Mouse (Mus musculus) MEL (cell line): ENCODE results near the gene Ttll6. TPM values are rescaled to one million over a fixed set of nuclear protein-coding genes. Genes with fewer than 3 reads are reported as not detected.

Experiments
- DNase-seq: peaks from one replicate; pipeline ENCODE4 v3.0.0; 2011; ENCODE audit warnings: low read depth, low spot score
- H3K27ac ChIP-seq: 2 replicates; pipeline ENCODE4 v1.5.1; 2012; ENCODE audit warnings: low read depth, mild to moderate bottlenecking, control low read depth, low read length, moderate library complexity; ENCODE audit not compliant: control insufficient read depth
- H3K27me3 ChIP-seq, 2 experiments: fragments of 150-350 bp in 1 of 2; sonication (generic) in 1 of 2; 2 replicates each; pipeline ENCODE4 v1.6.1; 2012; ENCODE audit warnings: low read length in 2 of 2, mild to moderate bottlenecking in 2 of 2, improper control_type of control experiment in 1 of 2, moderate library complexity in 1 of 2; ENCODE audit not compliant: insufficient read depth in 2 of 2, control insufficient read depth in 1 of 2
- H3K36me3 ChIP-seq, 2 experiments: 2 replicates each; pipeline ENCODE4 v1.6.1; 2012 to 2014; ENCODE audit warnings: low read length in 2 of 2, improper control_type of control experiment in 1 of 2, inconsistent platforms in 1 of 2, mild to moderate bottlenecking in 1 of 2; ENCODE audit not compliant: insufficient read depth in 2 of 2, control insufficient read depth in 1 of 2
- H3K4me1 ChIP-seq, 2 experiments: fragments of 150-350 bp in 1 of 2; sonication (generic) in 1 of 2; 2 replicates each; pipeline ENCODE4 v1.6.1; 2012; ENCODE audit warnings: low read length in 2 of 2, improper control_type of control experiment in 1 of 2, mild to moderate bottlenecking in 1 of 2; ENCODE audit not compliant: insufficient read depth in 2 of 2, control insufficient read depth in 1 of 2
- H3K4me3 ChIP-seq, 2 experiments: fragments of 150-350 bp in 1 of 2; sonication (generic) in 1 of 2; 2 replicates each; pipeline ENCODE4 v1.5.1; 2012; ENCODE audit warnings: low read depth in 2 of 2, low read length in 2 of 2, mild to moderate bottlenecking in 2 of 2, moderate library complexity in 2 of 2, control low read depth in 1 of 2, improper control_type of control experiment in 1 of 2; ENCODE audit not compliant: control insufficient read depth in 1 of 2, insufficient read depth in 1 of 2
- H3K79me2 ChIP-seq: 2 replicates; pipeline ENCODE4 v1.6.1; 2012; ENCODE audit warnings: mild to moderate bottlenecking, low read length, moderate library complexity; ENCODE audit not compliant: control insufficient read depth, poor library complexity, insufficient read depth
- H3K9ac ChIP-seq: 2 replicates; pipeline ENCODE4 v1.6.1; 2012; ENCODE audit warnings: low read depth, mild to moderate bottlenecking, control low read depth, low read length, moderate library complexity; ENCODE audit not compliant: control insufficient read depth, poor library complexity, severe bottlenecking
- H3K9me3 ChIP-seq: fragments of 150-350 bp; sonication (generic); replicated peaks from 2 replicates; pipeline ENCODE4 v1.6.1; 2012; ENCODE audit warnings: mild to moderate bottlenecking, low read length, improper control_type of control experiment, moderate library complexity; ENCODE audit not compliant: insufficient read depth
- CTCF ChIP-seq, 3 experiments: IDR thresholded peaks in 2 of 3; conservative IDR thresholded peaks in 1 of 3; 2 replicates each; pipeline ENCODE4 v1.5.1; 2011 to 2012; ENCODE audit warnings: low read length in 3 of 3, low read depth in 2 of 3, mild to moderate bottlenecking in 2 of 3, improper control_type of control experiment in 1 of 3, inconsistent platforms in 1 of 3, mixed read lengths in 1 of 3, moderate library complexity in 1 of 3; ENCODE audit not compliant: control insufficient read depth in 1 of 3, insufficient read depth in 1 of 3, poor library complexity in 1 of 3, severe bottlenecking in 1 of 3
- ELF1 ChIP-seq: IDR thresholded peaks from 2 replicates; pipeline ENCODE4 v1.6.1; 2014; ENCODE audit warnings: low read depth, mild to moderate bottlenecking, inconsistent platforms, low read length, improper control_type of control experiment, moderate library complexity
- EP300 ChIP-seq, 2 experiments: IDR thresholded peaks; 2 replicates each; pipeline ENCODE4 v1.6.1; 2011; ENCODE audit warnings: improper control_type of control experiment in 2 of 2, low read length in 2 of 2, low read depth in 1 of 2, mild to moderate bottlenecking in 1 of 2
- ETS1 ChIP-seq: IDR thresholded peaks from 2 replicates; pipeline ENCODE4 v1.6.1; 2012; ENCODE audit warnings: low read depth, mild to moderate bottlenecking, inconsistent platforms, low read length, improper control_type of control experiment, moderate library complexity
- GABPA ChIP-seq: IDR thresholded peaks from 2 replicates; pipeline ENCODE4 v1.6.1; 2012; ENCODE audit warnings: low read depth, mild to moderate bottlenecking, inconsistent platforms, low read length, improper control_type of control experiment, moderate library complexity
- GATA1 ChIP-seq: IDR thresholded peaks from 2 replicates; pipeline ENCODE4 v1.6.1; 2011; ENCODE audit warnings: low read depth, low read length, improper control_type of control experiment
- HCFC1 ChIP-seq: IDR thresholded peaks from 2 replicates; pipeline ENCODE4 v1.6.1; 2012; ENCODE audit warnings: low read depth, mild to moderate bottlenecking, inconsistent platforms, low read length, improper control_type of control experiment, moderate library complexity
- JUND ChIP-seq: IDR thresholded peaks from 2 replicates; pipeline ENCODE4 v1.6.1; 2011; ENCODE audit warnings: low read depth, mild to moderate bottlenecking, improper control_type of control experiment, low read length
- KAT2A ChIP-seq: conservative IDR thresholded peaks from 2 replicates; pipeline ENCODE4 v1.6.1; 2012; ENCODE audit warnings: low read depth, low read length, improper control_type of control experiment, inconsistent platforms
- MAFK ChIP-seq: IDR thresholded peaks from 2 replicates; pipeline ENCODE4 v1.6.1; 2011; ENCODE audit warnings: low read depth, mild to moderate bottlenecking, low read length, improper control_type of control experiment, borderline replicate concordance
- MAX ChIP-seq: IDR thresholded peaks from 2 replicates; pipeline ENCODE4 v1.6.1; 2011; ENCODE audit warnings: low read length, improper control_type of control experiment
- MEF2A ChIP-seq: IDR thresholded peaks from 2 replicates; pipeline ENCODE4 v1.6.1; 2014; ENCODE audit warnings: low read depth, mild to moderate bottlenecking, inconsistent platforms, low read length, improper control_type of control experiment; ENCODE audit not compliant: poor library complexity, insufficient replicate concordance, severe bottlenecking; ENCODE audit errors: extremely low read depth
- MYB ChIP-seq: IDR thresholded peaks from 2 replicates; pipeline ENCODE4 v1.6.1; 2011; ENCODE audit warnings: mild to moderate bottlenecking, low read depth, low read length, improper control_type of control experiment
- MYC ChIP-seq: IDR thresholded peaks from 2 replicates; pipeline ENCODE4 v1.6.1; 2011; ENCODE audit warnings: low read depth, mild to moderate bottlenecking, low read length, improper control_type of control experiment, moderate library complexity
- NELFE ChIP-seq: IDR thresholded peaks from 2 replicates; pipeline ENCODE4 v1.6.1; 2011; ENCODE audit warnings: low read depth, low read length, improper control_type of control experiment
- POLR2A ChIP-seq, 2 experiments: IDR thresholded peaks; 2 replicates each; pipeline ENCODE4 v1.6.1; 2011 to 2012; ENCODE audit warnings: low read length in 2 of 2, mild to moderate bottlenecking in 2 of 2, control low read depth in 1 of 2, improper control_type of control experiment in 1 of 2, low read depth in 1 of 2, moderate library complexity in 1 of 2; ENCODE audit not compliant: control insufficient read depth in 1 of 2, insufficient read depth in 1 of 2, poor library complexity in 1 of 2
- RCOR1 ChIP-seq: IDR thresholded peaks from 2 replicates; pipeline ENCODE4 v1.6.1; 2012; ENCODE audit warnings: low read depth, mild to moderate bottlenecking, inconsistent platforms, low read length, improper control_type of control experiment
- SIN3A ChIP-seq: IDR thresholded peaks from 2 replicates; pipeline ENCODE4 v1.6.1; 2012; ENCODE audit warnings: low read length, improper control_type of control experiment, inconsistent platforms
- TAL1 ChIP-seq: IDR thresholded peaks from 2 replicates; pipeline ENCODE4 v1.6.1; 2012; ENCODE audit warnings: mild to moderate bottlenecking, inconsistent platforms, low read length, moderate library complexity, mixed read lengths
- TBP ChIP-seq: IDR thresholded peaks from 2 replicates; pipeline ENCODE4 v1.8.0; 2011; ENCODE audit warnings: low read depth, low read length, improper control_type of control experiment
- TCF12 ChIP-seq: IDR thresholded peaks from 2 replicates; pipeline ENCODE4 v1.6.1; 2014; ENCODE audit warnings: low read depth, mild to moderate bottlenecking, inconsistent platforms, low read length, improper control_type of control experiment, moderate library complexity
- UBTF ChIP-seq: IDR thresholded peaks from 2 replicates; pipeline ENCODE4 v1.6.1; 2012; ENCODE audit warnings: low read depth, mild to moderate bottlenecking, inconsistent platforms, low read length, improper control_type of control experiment, moderate library complexity, borderline replicate concordance; ENCODE audit not compliant: insufficient read depth
- USF2 ChIP-seq, 2 experiments: IDR thresholded peaks; 2 replicates each; pipeline ENCODE4 v1.6.1; 2011 to 2012; ENCODE audit warnings: improper control_type of control experiment in 2 of 2, low read length in 2 of 2, borderline replicate concordance in 1 of 2, inconsistent platforms in 1 of 2, low read depth in 1 of 2, mild to moderate bottlenecking in 1 of 2; ENCODE audit not compliant: insufficient read depth in 1 of 2
- ZC3H11A ChIP-seq: IDR thresholded peaks from 2 replicates; pipeline ENCODE4 v1.6.1; 2012; ENCODE audit warnings: low read depth, mild to moderate bottlenecking, inconsistent platforms, low read length, improper control_type of control experiment
- ZKSCAN1 ChIP-seq: IDR thresholded peaks from 2 replicates; pipeline ENCODE4 v1.6.1; 2012; ENCODE audit warnings: low read depth, mild to moderate bottlenecking, inconsistent platforms, low read length, improper control_type of control experiment, moderate library complexity
- ZMIZ1 ChIP-seq: IDR thresholded peaks from 2 replicates; pipeline ENCODE4 v1.6.1; 2012; ENCODE audit warnings: low read depth, mild to moderate bottlenecking, inconsistent platforms, low read length, improper control_type of control experiment, moderate library complexity
- ZNF384 ChIP-seq: IDR thresholded peaks from 2 replicates; pipeline ENCODE4 v1.6.1; 2012; ENCODE audit warnings: low read depth, mild to moderate bottlenecking, inconsistent platforms, low read length, improper control_type of control experiment
- polyA plus RNA-seq, 2 experiments: library from polyadenylated mRNA; stranded (reverse) in 1 of 2; unstranded in 1 of 2; fragments of >175 nt in 1 of 2; fragments of >200 nt in 1 of 2; gene quantifications; 2 replicates each; pipeline versions ENCODE4 v1.2.1 to v1.2.4; 2012; ENCODE audit warnings: low replicate concordance in 2 of 2, low read depth in 1 of 2; ENCODE audit not compliant: insufficient read length in 2 of 2, insufficient read depth in 1 of 2, missing spikeins in 1 of 2
- total RNA-seq: library from RNA; depleted of rRNA; stranded (reverse); fragments of 300-350 nt; gene quantifications from 2 replicates; pipeline ENCODE4 v1.2.3, GENCODE M21; 2012

The Ttll6 gene
- total and polyA plus RNA-seq, 3 experiments = 0.03 TPM; not detected in 2

- no peaks in the 10 kb centered on the region for H3K9me3 ChIP-seq
- H3K27ac ChIP-seq = no peak overlapping the region
- H3K4me1 ChIP-seq = peaks cover 7 to 13% of the 10 kb centered on the region in 2 experiments
- peaks cover 19 to 26% of the 10 kb centered on the region in 2 experiments for H3K27me3 ChIP-seq
- no peak overlapping the region for H3K4me3 ChIP-seq
- no peak overlapping the region for H3K9ac ChIP-seq
- H3K36me3 ChIP-seq = peaks cover 0 to 8% of the 10 kb centered on the region in 2 experiments; a peak in 2 of 4 replicates
- DNase-seq = no peak
- H3K79me2 ChIP-seq = peaks cover 6% of the 10 kb centered on the region
- TF ChIP-seq POLR2A (IDR thresholded peaks at IDR 0.05; ENCODE audit: control insufficient read depth in 1 of 2, insufficient read depth in 1 of 2, low read depth in 1 of 2, low read length in 2 of 2, poor library complexity in 1 of 2) = no peak
- no peak for TF ChIP-seq ETS1
- TF ChIP-seq MYC = no peak
- TF ChIP-seq UBTF = no peak
- TF ChIP-seq ZKSCAN1 = no peak
- no peak for TF ChIP-seq JUND
- TF ChIP-seq ZMIZ1 = no peak
- no peak for TF ChIP-seq ZC3H11A
- TF ChIP-seq GATA1 = no peak
- TF ChIP-seq MAX = no peak
- TF ChIP-seq SIN3A = no peak
- no peak for TF ChIP-seq CTCF (IDR thresholded peaks at IDR 0.05 in 2 of 3, conservative IDR thresholded peaks at IDR 0.05 in 1 of 3; ENCODE audit: control insufficient read depth in 1 of 3, insufficient read depth in 1 of 3, low read depth in 2 of 3, low read length in 3 of 3, poor library complexity in 1 of 3, severe bottlenecking in 1 of 3)
- no peak for TF ChIP-seq MAFK
- no peak for TF ChIP-seq USF2 (IDR thresholded peaks at IDR 0.05; ENCODE audit: borderline replicate concordance in 1 of 2, insufficient read depth in 1 of 2, low read depth in 1 of 2, low read length in 2 of 2)
- TF ChIP-seq TCF12 = no peak
- TF ChIP-seq, all 39 proteins: peak for 0
Measured at GRCm38 (mm10) chr11:96191132-96191531, 57.5 kb downstream of the Ttll6 start.

GRCm38 (mm10) chr11:96193521-96194400 is 60.2 kb downstream of the Ttll6 start, which contains the start of gene Hoxb13:
TSS of gene Hoxb13 (plus strand) at chr11:96194316.
- DNase-seq = peak; percentile 96
- Histone ChIP-seq H3K4me3 (peak within 1 kb of the TSS; percentile 70 to 90), H3K79me2 (peaks cover 6% of the 10 kb centered on the region), H3K36me3 (peaks cover 0 to 8% of the 10 kb centered on the region in 2 experiments; a peak in 2 of 4 replicates), H3K27ac (peak within 1 kb of the TSS; percentile 78), H3K27me3 (peaks cover 5 to 6% of the 10 kb centered on the region in 2 experiments), H3K9me3 (no peaks in the 10 kb centered on the region), H3K4me1 (peaks cover 7 to 14% of the 10 kb centered on the region in 2 experiments), H3K9ac (peak within 1 kb of the TSS; percentile 79)
- TF ChIP-seq ETS1 = 0 out of 2 replicates have a peak, but pooled peaks have one; percentile 33
- peak; percentile 26; the same call in 1 of the 2 replicates for TF ChIP-seq ELF1
- TF ChIP-seq NELFE = peak; percentile 81
- no peak for TF ChIP-seq MYB
- TF ChIP-seq EP300 (IDR thresholded peaks at IDR 0.05; ENCODE audit: low read depth in 1 of 2, low read length in 2 of 2) = no peak; a peak in 1 of 4 replicates
- no peak for TF ChIP-seq MAFK
- peak; percentile 88 for TF ChIP-seq TBP
- TF ChIP-seq UBTF = no peak
- no peak for TF ChIP-seq TAL1
- TF ChIP-seq HCFC1 = peak; percentile 51
- TF ChIP-seq MAX = no peak; the same call in 1 of the 2 replicates
- 0 out of 2 replicates have a peak, but pooled peaks have one; percentile 7 for TF ChIP-seq RCOR1
- no peak for TF ChIP-seq ZNF384
- TF ChIP-seq ZMIZ1 = peak; percentile 70; the same call in 1 of the 2 replicates
- peak; percentile 11; the same call in 1 of the 2 replicates for TF ChIP-seq TCF12
- TF ChIP-seq KAT2A = no peak
- TF ChIP-seq MEF2A = no peak
- no peak for TF ChIP-seq GABPA
- TF ChIP-seq ZKSCAN1 = no peak
